Mouse (Mus musculus): ENCODE data around the gene Steap3. TPM values are rescaled to one million over a fixed set of nuclear protein-coding genes. Genes with fewer than 3 reads are reported as not detected.

Gene Steap3
- polyA plus RNA-seq, 2 experiments, result 38.8 to 39.1 TPM

DNA sequence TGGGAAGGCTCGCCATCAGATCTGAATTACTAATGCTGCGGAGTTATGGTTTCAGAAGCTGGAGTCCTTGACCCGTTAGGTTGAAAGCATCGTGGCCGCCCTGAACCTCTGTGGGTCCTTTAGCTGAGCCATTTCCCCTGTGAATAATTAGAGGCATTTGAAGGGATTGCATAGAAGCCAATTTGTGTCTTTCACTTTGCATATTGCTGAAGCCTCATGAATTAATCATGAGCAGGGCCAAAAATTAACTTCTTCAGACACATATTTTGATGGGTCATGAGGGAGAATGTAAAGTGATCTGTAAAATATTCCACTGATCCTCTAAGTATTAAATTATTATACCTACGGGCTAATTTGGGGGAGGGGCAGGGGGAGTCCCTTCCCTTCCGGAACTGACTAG lies 85.4 kb downstream of the Steap3 start:
- Histone ChIP-seq H3K27me3 (ENCODE audit: control insufficient read depth, insufficient read depth, low read length) (no peaks in the 10 kb centered on the region), H3K4me1 (replicated peaks; ENCODE audit: control insufficient read depth in 2 of 2, insufficient read depth in 2 of 2, low read length in 1 of 2) (no peaks in the 10 kb centered on the region), H3K27ac (no peak overlapping the region), H3K9ac (replicated peaks) (no peak overlapping the region), H3K4me2 (ENCODE audit: low read depth) (no peak overlapping the region), H3K9me3 (ENCODE audit: control insufficient read depth, low read length) (no peaks in the 10 kb centered on the region), H3K4me3 (ENCODE audit: insufficient read depth in 1 of 2, low read depth in 2 of 2, low read length in 2 of 2) (no peak overlapping the region), H3K36me3 (replicated peaks; ENCODE audit: control insufficient read depth, insufficient read depth, low read depth) (no peaks in the 10 kb centered on the region)
- no peak for TF ChIP-seq EP300 (IDR thresholded peaks at IDR 0.05; ENCODE audit: low read depth)
- no peak for TF ChIP-seq CTCF (IDR thresholded peaks at IDR 0.05; ENCODE audit: low read depth)
- DNase-seq (ENCODE audit: low read depth in 3 of 3, low spot score in 3 of 3) (no peak), ATAC-seq (ENCODE audit: insufficient read depth) (no peak)
- 64% methylated on average over 7 of the region's 7 CpGs for WGBS (ENCODE audit: insufficient replicate concordance)

DNA sequence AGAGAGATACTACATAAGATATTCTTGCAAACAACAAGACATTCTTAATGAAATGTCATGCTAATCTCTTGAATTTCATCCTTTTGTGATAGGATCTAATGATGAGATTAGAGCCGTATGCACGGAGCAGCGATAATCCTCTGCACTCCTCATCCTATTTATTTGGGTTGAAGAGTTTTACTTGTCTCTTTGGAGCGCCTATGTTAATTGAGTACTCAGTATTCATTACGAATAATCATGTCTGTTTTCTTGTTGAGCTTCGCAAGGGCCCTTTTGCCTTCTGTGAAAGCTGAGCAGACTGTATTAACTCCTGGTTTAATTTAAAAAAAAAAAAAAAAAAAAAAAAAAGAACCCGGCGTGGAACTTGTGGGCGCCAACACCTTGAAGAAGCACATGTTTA lies 85.8 kb downstream of the Steap3 start:
- WGBS (ENCODE audit: insufficient replicate concordance), result 72% methylated on average over 9 of the region's 9 CpGs
- Histone ChIP-seq H3K4me1 (replicated peaks; ENCODE audit: control insufficient read depth in 2 of 2, insufficient read depth in 2 of 2, low read length in 1 of 2) (no peaks in the 10 kb centered on the region), H3K9me3 (ENCODE audit: control insufficient read depth, low read length) (no peaks in the 10 kb centered on the region), H3K9ac (replicated peaks) (no peak overlapping the region), H3K36me3 (replicated peaks; ENCODE audit: control insufficient read depth, insufficient read depth, low read depth) (no peaks in the 10 kb centered on the region), H3K27me3 (ENCODE audit: control insufficient read depth, insufficient read depth, low read length) (no peaks in the 10 kb centered on the region), H3K27ac (no peak overlapping the region), H3K4me2 (ENCODE audit: low read depth) (no peak overlapping the region), H3K4me3 (ENCODE audit: insufficient read depth in 1 of 2, low read depth in 2 of 2, low read length in 2 of 2) (no peak overlapping the region)
- TF ChIP-seq EP300 (IDR thresholded peaks at IDR 0.05; ENCODE audit: low read depth) (no peak), CTCF (IDR thresholded peaks at IDR 0.05; ENCODE audit: low read depth) (no peak)
- no peak for ATAC-seq (ENCODE audit: insufficient read depth)
- no peak for DNase-seq (ENCODE audit: low read depth in 3 of 3, low spot score in 3 of 3)

DNA sequence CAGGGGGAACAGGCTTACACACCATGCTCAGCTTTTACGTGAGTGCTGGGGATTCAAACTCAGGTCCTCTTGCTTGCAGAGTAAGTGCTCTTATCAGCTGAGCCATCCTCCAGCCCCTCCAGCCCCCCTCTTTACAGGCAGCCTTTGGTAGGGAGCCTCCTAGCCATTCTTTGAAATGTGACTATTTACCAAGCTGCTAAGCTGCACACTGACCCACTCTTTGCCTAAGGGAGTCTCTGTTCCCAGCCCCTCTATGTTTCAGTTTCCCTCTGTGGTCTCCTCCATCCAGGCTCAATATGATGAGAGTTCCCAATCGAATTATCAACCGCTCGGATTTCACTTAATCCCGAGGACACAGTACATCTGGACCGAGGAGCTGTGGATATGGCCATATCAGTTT lies 86.3 kb downstream of the Steap3 start:
- H3K4me3 ChIP-seq (ENCODE audit: insufficient read depth in 1 of 2, low read depth in 2 of 2, low read length in 2 of 2), result no peak overlapping the region
- no peak overlapping the region for H3K9ac ChIP-seq (replicated peaks)
- no peak overlapping the region for H3K4me2 ChIP-seq (ENCODE audit: low read depth)
- ATAC-seq (ENCODE audit: insufficient read depth) (no peak), DNase-seq (ENCODE audit: low read depth in 3 of 3, low spot score in 3 of 3) (no peak)
- no peak overlapping the region for H3K27ac ChIP-seq
- H3K36me3 ChIP-seq (replicated peaks; ENCODE audit: control insufficient read depth, insufficient read depth, low read depth), result no peaks in the 10 kb centered on the region
- no peaks in the 10 kb centered on the region for H3K27me3 ChIP-seq (ENCODE audit: control insufficient read depth, insufficient read depth, low read length)
- no peak for TF ChIP-seq CTCF (IDR thresholded peaks at IDR 0.05; ENCODE audit: low read depth)
- TF ChIP-seq EP300 (IDR thresholded peaks at IDR 0.05; ENCODE audit: low read depth), result no peak
- no peaks in the 10 kb centered on the region for H3K9me3 ChIP-seq (ENCODE audit: control insufficient read depth, low read length)
- WGBS (ENCODE audit: insufficient replicate concordance), result 54% methylated on average over 6 of the region's 6 CpGs
- no peaks in the 10 kb centered on the region for H3K4me1 ChIP-seq (replicated peaks; ENCODE audit: control insufficient read depth in 2 of 2, insufficient read depth in 2 of 2, low read length in 1 of 2)

DNA sequence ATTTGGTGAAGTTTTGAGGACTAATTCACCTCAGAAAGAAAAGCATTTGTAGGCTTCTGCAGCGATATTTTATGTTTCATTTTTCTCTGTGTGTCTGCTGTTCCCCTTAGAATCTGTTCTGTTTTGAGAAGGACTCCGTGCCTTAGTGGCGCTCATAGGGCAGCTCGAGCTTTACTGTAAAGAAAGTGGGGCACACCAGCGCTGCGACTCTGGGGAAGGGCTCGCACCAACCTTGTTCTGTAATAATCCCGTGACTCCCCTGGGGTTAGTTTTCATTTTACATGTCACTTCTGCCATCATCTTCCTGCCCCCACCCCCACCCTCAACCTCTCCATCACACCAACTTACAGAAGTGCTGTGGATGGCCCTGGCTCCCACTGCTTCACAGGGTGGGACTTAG lies 95.4 kb downstream of the Steap3 start:
- Histone ChIP-seq H3K4me2 (ENCODE audit: low read depth) (no peak overlapping the region), H3K27ac (no peak overlapping the region), H3K4me3 (ENCODE audit: insufficient read depth in 1 of 2, low read depth in 2 of 2, low read length in 2 of 2) (no peak overlapping the region), H3K9ac (replicated peaks) (no peak overlapping the region), H3K9me3 (ENCODE audit: control insufficient read depth, low read length) (no peaks in the 10 kb centered on the region), H3K36me3 (replicated peaks; ENCODE audit: control insufficient read depth, insufficient read depth, low read depth) (no peaks in the 10 kb centered on the region), H3K27me3 (ENCODE audit: control insufficient read depth, insufficient read depth, low read length) (no peaks in the 10 kb centered on the region), H3K4me1 (replicated peaks; ENCODE audit: control insufficient read depth in 2 of 2, insufficient read depth in 2 of 2, low read length in 1 of 2) (no peaks in the 10 kb centered on the region)
- ATAC-seq (ENCODE audit: insufficient read depth) (no peak), DNase-seq (ENCODE audit: low read depth in 3 of 3, low spot score in 3 of 3) (no peak)
- no peak for TF ChIP-seq EP300 (IDR thresholded peaks at IDR 0.05; ENCODE audit: low read depth)
- TF ChIP-seq CTCF (IDR thresholded peaks at IDR 0.05; ENCODE audit: low read depth), result no peak
- 70% methylated on average over 8 of the region's 8 CpGs for WGBS (ENCODE audit: insufficient replicate concordance)

DNA sequence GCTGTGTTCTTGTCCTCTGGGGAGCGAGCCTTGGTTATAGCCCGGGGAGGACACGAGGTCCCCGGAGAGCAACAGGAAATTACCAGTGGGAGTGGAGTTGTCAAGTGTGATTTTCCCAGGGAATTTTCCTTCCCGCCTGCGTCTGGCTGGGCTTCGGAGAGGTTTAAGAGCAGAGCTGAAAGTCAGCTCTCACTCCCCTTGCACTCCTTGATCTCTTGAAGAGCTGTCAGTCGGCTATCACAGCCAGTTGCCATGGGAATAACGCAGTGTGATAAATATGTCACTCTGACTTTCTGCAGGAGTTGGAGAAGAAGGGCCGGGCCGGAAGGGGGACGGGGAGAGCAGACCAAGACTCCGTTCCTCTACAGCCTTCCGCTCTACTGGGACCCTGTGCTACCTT lies 96.2 kb downstream of the Steap3 start:
- Histone ChIP-seq H3K27me3 (ENCODE audit: control insufficient read depth, insufficient read depth, low read length) (no peaks in the 10 kb centered on the region), H3K4me1 (replicated peaks; ENCODE audit: control insufficient read depth in 2 of 2, insufficient read depth in 2 of 2, low read length in 1 of 2) (no peaks in the 10 kb centered on the region), H3K9me3 (ENCODE audit: control insufficient read depth, low read length) (no peaks in the 10 kb centered on the region), H3K27ac (no peak overlapping the region), H3K4me2 (ENCODE audit: low read depth) (no peak overlapping the region), H3K9ac (replicated peaks) (no peak overlapping the region), H3K4me3 (ENCODE audit: insufficient read depth in 1 of 2, low read depth in 2 of 2, low read length in 2 of 2) (no peak overlapping the region), H3K36me3 (replicated peaks; ENCODE audit: control insufficient read depth, insufficient read depth, low read depth) (no peaks in the 10 kb centered on the region)
- WGBS (ENCODE audit: insufficient replicate concordance), result 21% methylated on average over 14 of the region's 14 CpGs
- ATAC-seq (ENCODE audit: insufficient read depth) (no peak), DNase-seq (ENCODE audit: low read depth in 3 of 3, low spot score in 3 of 3) (no peak)
- TF ChIP-seq EP300 (IDR thresholded peaks at IDR 0.05; ENCODE audit: low read depth), result no peak
- TF ChIP-seq CTCF (IDR thresholded peaks at IDR 0.05; ENCODE audit: low read depth), result no peak
